Mouse (Mus musculus) testis, adult 2 months (tissue): ENCODE results near the gene Rassf5. TPM values are rescaled to one million over a fixed set of nuclear protein-coding genes. Genes with fewer than 3 reads are reported as not detected.

ENCODE experiments used
- H3K27ac ChIP-seq: fragments of 200-500 bp; 2 replicates; pipeline ENCODE4 v1.5.1; 2012; ENCODE audit warnings: low read depth, low read length; ENCODE audit not compliant: control insufficient read depth, insufficient read depth
- H3K27me3 ChIP-seq: fragments of 200-500 bp; 2 replicates; pipeline ENCODE4 v1.6.1; 2012; ENCODE audit warnings: mild to moderate bottlenecking, low read length, moderate library complexity; ENCODE audit not compliant: control insufficient read depth, insufficient read depth
- H3K36me3 ChIP-seq: fragments of 200-500 bp; 2 replicates; pipeline ENCODE4 v1.6.1; 2012; ENCODE audit warnings: mild to moderate bottlenecking, low read length; ENCODE audit not compliant: control insufficient read depth, insufficient read depth
- H3K4me1 ChIP-seq: fragments of 200-500 bp; 2 replicates; pipeline ENCODE4 v1.6.1; 2012; ENCODE audit warnings: low read length; ENCODE audit not compliant: control insufficient read depth, insufficient read depth
- H3K4me3 ChIP-seq: fragments of 200-500 bp; 2 replicates; pipeline ENCODE4 v1.5.1; 2012; ENCODE audit warnings: low read depth, mild to moderate bottlenecking, low read length, moderate library complexity, mixed read lengths; ENCODE audit not compliant: control insufficient read depth
- CTCF ChIP-seq: fragments of 200-500 bp; IDR thresholded peaks from 2 replicates; pipeline ENCODE4 v1.5.1; 2012; ENCODE audit warnings: low read depth, mild to moderate bottlenecking, inconsistent platforms, low read length, moderate library complexity; ENCODE audit not compliant: control insufficient read depth, insufficient read depth, insufficient replicate concordance
- POLR2A ChIP-seq: fragments of 200-500 bp; IDR thresholded peaks from 2 replicates; pipeline ENCODE4 v1.6.1; 2012; ENCODE audit warnings: low read depth, mild to moderate bottlenecking, inconsistent platforms, low read length, moderate library complexity; ENCODE audit not compliant: control insufficient read depth
- polyA plus RNA-seq: library from polyadenylated mRNA; depleted of rRNA; stranded (reverse); fragments of >200 nt; gene quantifications from 2 replicates; pipeline ENCODE4 v1.2.3, GENCODE M21; 2012

Rassf5 gene
- polyA plus RNA-seq, 1 experiment: 1.5 TPM

GRCm38 (mm10) chr1:131180386-131180785 lies 64.7 kb downstream of the Rassf5 start:
- H3K36me3 ChIP-seq: no peaks in the 10 kb centered on the region; the same call in 1 of the 2 replicates

GRCm38 (mm10) chr1:131178083-131178482 lies 67.0 kb downstream of the Rassf5 start:
- Histone ChIP-seq H3K27ac (no peak overlapping the region), H3K27me3 (no peaks in the 10 kb centered on the region), H3K4me3 (no peak overlapping the region), H3K36me3 (peaks cover 2% of the 10 kb centered on the region), H3K4me1 (no peaks in the 10 kb centered on the region)
- TF ChIP-seq CTCF: no peak
- no peak for TF ChIP-seq POLR2A

More at GRCm38 (mm10) chr1:131180386-131180785, 64.7 kb downstream of the Rassf5 start:
- Histone ChIP-seq H3K27me3 (no peaks in the 10 kb centered on the region), H3K27ac (no peak overlapping the region), H3K4me1 (no peaks in the 10 kb centered on the region; the same call in 1 of the 2 replicates), H3K4me3 (no peak overlapping the region)
- TF ChIP-seq CTCF (no peak), POLR2A (no peak)

GRCm38 (mm10) chr1:131177249-131177648 lies 67.8 kb downstream of the Rassf5 start:
- Histone ChIP-seq H3K27ac (no peak overlapping the region), H3K4me1 (no peaks in the 10 kb centered on the region), H3K36me3 (peaks cover 4% of the 10 kb centered on the region), H3K4me3 (no peak overlapping the region), H3K27me3 (no peaks in the 10 kb centered on the region)
- TF ChIP-seq POLR2A: no peak
- TF ChIP-seq CTCF: no peak

GRCm38 (mm10) chr1:131175819-131176218 lies 69.2 kb downstream of the Rassf5 start:
- Histone ChIP-seq H3K36me3 (peaks cover 4% of the 10 kb centered on the region), H3K27ac (no peak overlapping the region), H3K4me1 (no peaks in the 10 kb centered on the region), H3K4me3 (no peak overlapping the region), H3K27me3 (no peaks in the 10 kb centered on the region)
- TF ChIP-seq POLR2A (no peak), CTCF (no peak)

GRCm38 (mm10) chr1:131175189-131175588 lies 69.9 kb downstream of the Rassf5 start:
- H3K4me3 ChIP-seq: no peak overlapping the region
- no peaks in the 10 kb centered on the region for H3K27me3 ChIP-seq
- no peak for TF ChIP-seq CTCF
- no peak for TF ChIP-seq POLR2A
- no peaks in the 10 kb centered on the region for H3K4me1 ChIP-seq
- no peak overlapping the region for H3K27ac ChIP-seq
- H3K36me3 ChIP-seq: peaks cover 4% of the 10 kb centered on the region

- peaks cover 4% of the 10 kb centered on the region for H3K36me3 ChIP-seq
- no peaks in the 10 kb centered on the region for H3K27me3 ChIP-seq
- H3K4me3 ChIP-seq: no peak overlapping the region
- no peaks in the 10 kb centered on the region for H3K4me1 ChIP-seq
- no peak for TF ChIP-seq CTCF
- no peak for TF ChIP-seq POLR2A
- no peak overlapping the region for H3K27ac ChIP-seq
These were observed 70.7 kb downstream of the Rassf5 start for GRCm38 (mm10) chr1:131174299-131174861.

GRCm38 (mm10) chr1:131173809-131174208 lies 71.2 kb downstream of the Rassf5 start:
- TF ChIP-seq POLR2A (no peak), CTCF (no peak)
- Histone ChIP-seq H3K36me3 (peaks cover 4% of the 10 kb centered on the region), H3K4me3 (no peak overlapping the region), H3K27ac (no peak overlapping the region), H3K4me1 (no peaks in the 10 kb centered on the region), H3K27me3 (no peaks in the 10 kb centered on the region)

- H3K36me3 ChIP-seq: peaks cover 4% of the 10 kb centered on the region
- H3K4me3 ChIP-seq: no peak overlapping the region
- no peak for TF ChIP-seq CTCF
- TF ChIP-seq POLR2A: no peak
- no peaks in the 10 kb centered on the region for H3K4me1 ChIP-seq
- H3K27me3 ChIP-seq: no peaks in the 10 kb centered on the region
- H3K27ac ChIP-seq: no peak overlapping the region
These were observed 72.1 kb downstream of the Rassf5 start for GRCm38 (mm10) chr1:131173001-131173400.
